Mouse (Mus musculus) gastrocnemius, postnatal 10 days (tissue): ENCODE results near the gene Arl15. TPM values are rescaled to one million over a fixed set of nuclear protein-coding genes. Genes with fewer than 3 reads are reported as not detected.

Source experiments
- DNase-seq: peaks from one replicate; pipeline ENCODE4 v3.0.0; 2021; ENCODE audit warnings: mixed read lengths
- total RNA-seq, 2 experiments: library from RNA; stranded (reverse); gene quantifications; 2 replicates each; pipeline ENCODE4 v1.2.3; 2021

The Arl15 gene
- total RNA-seq, 2 experiments from 2014 or later = 8.7 to 8.8 TPM

DNA sequence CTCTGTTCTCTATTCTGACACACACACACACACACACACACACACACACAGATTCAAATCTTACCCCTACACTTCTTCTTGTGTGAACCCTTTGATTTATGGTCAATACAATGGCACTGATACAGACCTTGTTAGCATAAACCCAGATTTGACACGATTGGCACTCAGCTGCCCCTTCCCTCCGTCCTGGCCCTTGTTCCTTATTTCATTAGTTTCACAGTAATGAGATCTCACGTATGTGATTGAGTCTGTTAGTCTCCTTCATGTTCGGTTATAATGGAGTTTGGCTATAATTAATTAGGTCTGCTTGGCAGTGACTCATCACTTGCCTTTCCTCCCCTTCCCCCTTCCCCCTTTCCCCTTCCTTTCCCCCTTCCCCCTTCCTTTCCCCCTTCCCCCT is 315.5 kb downstream of the Arl15 start:
- DNase-seq = no peak

DNA sequence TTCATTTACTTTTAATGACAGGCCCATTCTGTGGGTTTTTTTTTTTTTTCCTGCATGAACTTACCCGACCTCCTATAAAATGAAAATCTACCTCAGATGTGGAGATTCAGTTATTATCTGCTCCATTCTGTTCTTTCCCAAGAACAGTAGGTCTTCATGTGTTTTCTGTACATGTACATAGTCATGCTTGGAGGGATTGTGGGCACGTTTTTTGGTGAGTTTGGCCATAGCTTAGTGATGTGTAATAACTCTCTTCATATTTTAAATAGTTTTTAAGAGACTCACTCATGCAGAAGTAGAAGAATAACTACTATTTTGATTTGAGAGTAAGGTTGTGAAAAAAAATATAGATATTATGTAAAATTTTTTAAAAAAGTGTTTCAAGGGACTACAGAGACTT is 319.2 kb downstream of the Arl15 start:
- DNase-seq = no peak

DNA sequence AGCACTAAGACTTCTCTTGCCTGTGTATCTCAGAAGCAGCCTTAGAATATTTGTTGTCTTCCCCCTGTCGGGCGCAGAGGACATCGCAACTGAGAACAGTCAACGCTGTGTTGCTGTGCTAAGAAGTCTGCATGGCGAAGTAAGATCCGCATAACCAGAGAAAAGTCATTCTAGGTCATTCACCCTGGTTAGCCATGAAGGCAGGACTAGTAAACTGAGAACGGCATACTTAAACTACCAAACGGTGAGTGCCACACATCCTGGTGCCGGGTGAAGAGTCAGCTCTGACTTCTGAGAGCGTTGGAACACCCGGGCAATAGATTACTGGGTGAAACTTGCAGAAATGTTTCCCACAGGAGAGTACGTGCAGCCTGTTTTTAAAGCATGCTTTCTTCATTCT is 320.3 kb downstream of the Arl15 start:
- DNase-seq = no peak

DNA sequence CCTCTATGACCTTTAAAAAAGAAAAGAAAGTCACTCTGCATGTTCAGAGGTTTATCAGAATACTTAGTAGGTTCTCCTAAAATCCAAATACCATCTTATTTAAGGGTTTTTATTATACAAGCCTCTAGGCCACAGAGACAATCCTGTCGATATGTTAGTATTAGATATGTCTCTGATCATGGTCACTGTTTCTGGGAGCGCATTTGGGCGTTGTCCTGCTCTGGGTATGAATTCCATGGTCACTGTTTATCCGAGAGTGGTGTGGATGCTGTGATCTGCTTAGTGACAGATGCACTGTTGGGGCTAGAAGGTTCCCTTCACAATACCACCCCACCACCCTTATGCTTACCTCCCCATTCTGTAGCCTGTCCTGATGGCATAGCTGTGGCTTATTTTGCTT is 320.8 kb downstream of the Arl15 start:
- no peak for DNase-seq

DNA sequence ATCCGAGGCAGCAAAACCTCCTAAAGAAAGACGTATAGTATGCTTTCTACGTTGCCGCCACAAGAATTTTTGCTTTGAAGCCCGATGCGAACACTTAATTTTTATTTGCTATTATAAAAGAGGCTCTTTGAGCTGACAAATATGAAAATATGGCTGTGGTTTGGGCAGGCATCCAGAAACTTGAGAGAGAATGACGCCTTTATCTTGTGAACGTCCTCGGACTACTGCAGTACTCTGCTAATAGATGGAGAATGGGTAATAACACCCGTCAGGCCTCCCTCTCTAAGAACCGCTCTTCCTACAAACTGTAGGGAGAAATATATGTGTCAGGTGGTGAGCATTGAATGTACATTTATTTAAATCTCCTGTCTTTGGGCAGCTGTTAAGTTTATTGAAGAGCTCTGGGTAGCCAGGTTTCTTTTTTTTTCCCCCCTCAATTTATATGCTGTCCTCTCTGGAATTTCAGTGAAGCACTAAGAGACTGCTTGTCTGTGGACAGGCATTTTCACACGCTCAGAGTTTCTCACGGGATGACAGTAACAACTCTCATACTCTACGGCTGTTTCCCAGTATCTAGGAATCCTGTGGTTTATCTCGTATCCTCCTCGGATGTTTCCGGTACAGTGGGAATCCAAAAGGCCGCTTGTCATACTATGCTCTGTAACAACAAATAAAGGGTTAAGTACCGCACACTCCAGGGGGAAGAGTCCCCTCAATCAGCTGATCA is 324.0 kb downstream of the Arl15 start:
- DNase-seq = no peak

DNA sequence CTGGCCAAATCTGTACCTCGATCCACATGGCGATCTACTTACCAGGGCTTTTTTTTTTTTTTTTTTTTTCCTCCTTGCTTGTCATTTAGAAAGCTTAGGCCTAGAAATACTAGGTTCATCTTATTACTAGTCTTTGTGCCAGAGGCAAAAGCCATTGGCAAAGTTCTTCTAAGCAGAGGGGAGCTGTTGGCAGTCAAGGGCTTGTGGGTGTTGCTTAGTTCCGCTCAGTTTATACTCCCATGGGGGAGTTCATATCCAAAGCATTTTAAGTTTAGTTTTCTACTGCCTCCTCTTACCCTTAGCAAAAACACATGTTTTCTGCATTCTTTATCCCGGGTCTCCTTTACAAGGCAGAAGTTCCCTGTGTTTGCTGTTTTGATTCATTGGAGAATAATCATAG is 325.5 kb downstream of the Arl15 start:
- DNase-seq = no peak

DNA sequence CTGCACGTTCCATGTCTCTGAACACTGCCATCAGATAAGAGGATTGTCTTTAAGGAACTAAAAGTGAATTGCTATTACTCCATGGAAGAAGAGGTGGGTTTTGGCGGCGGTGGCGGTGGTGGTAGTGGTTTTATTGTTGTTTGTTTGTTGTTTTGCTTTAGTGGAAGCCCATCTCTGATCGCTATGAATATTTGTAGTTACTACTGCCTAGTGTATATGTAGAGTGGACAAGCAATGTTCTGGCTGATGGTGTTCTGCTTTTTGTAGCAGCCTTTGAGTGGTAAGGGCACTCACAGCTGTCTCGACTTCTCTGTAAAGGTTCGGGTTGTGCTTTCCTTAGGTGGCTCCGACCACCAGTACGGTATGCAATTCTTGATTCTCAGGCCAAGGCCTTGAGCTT is 327.3 kb downstream of the Arl15 start:
- DNase-seq = no peak

DNA sequence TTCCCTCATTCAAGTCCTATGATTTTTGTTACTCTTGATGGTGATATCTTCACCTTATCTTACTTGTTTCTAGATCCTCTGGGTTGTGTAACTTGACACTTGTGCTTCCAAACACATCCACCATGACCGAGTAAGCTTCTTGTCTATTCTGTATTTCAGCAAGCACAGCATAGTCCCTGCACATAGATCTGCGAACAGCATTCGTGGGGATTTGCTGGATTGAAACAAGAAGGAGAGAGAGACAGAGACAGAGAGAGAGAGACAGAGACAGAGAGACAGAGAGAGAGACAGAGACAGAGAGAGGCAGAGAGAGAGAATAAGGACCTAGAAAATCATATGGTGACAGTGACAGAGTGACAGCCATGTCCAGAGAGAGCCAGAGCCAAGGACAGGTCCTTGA is 329.1 kb downstream of the Arl15 start:
- DNase-seq = no peak

DNA sequence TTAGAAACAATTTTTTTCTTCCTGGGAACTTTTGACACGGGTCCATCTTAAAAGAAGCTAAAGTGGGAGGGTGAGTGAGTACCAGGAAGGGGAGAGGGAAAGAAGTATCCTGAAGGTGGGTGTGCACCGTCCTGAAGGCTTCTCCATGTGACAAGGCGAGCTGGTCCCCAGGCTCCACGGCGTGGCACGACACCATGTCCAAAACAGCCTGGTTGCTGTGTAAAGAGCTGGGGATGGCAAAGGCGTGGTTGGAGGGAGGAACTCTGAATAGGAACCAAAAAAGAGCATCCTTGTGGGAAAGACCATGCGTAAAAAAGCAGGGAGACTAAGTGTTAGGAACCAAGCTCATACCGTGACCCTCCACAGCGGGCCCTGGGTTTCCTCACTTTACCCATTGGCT is 330.1 kb downstream of the Arl15 start:
- DNase-seq = no peak

DNA sequence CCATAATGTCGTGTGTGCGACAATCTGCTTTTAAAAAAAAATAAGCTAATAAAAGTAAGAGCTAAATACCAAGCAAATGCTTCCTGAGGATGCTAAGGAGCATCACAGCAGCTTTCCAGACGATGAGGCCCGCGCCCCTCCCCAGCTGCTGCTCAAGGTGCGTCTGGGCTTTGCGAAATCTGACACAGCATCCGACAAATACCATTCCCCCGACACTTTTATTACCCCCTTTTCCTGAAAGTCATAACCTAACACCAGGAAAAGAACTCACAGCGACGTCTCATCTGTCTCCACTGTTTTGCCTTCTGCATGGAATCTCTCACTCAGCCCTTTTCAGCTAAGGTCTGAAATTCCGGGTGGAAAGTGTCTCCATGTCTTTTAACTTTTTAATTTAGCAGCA is 330.7 kb downstream of the Arl15 start:
- DNase-seq = no peak

DNA sequence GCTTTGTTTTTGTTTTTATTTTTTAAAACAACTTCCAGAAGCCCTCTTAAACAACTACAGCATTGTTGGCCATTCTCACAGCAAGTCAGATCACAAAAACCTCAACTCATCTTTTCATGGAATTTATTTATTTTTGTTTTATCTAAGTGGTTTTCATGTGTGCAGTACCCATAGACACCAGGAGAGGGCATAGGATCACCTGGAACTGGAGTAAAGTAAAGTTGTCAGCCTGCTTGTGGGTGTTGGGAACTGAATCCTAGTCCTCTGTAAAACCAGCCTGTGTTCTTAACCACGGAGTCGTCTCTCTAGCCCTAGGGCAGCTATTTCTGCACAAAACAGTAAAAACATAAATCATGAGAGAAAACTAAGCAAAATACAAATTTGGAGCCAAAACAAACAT is 334.1 kb downstream of the Arl15 start:
- no peak for DNase-seq

DNA sequence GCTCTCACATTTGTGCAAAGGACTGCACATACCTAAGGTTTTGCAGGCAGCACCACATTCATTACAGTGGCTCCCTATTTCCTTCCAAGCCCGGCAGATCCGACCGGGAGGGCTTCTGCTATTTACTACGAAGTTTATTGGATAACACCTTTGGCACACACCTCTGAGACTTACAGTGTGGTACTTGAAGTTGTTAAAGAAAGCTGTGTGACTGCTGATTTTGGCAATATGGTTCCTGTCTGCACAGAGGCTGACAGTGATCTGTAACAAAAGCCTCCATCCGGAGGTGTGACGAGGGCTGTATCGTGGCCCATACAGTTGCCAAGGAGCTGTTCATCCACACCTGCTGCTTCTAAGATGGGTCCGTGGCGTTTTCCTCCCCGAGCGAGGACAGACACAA is 335.7 kb downstream of the Arl15 start:
- DNase-seq = no peak

DNA sequence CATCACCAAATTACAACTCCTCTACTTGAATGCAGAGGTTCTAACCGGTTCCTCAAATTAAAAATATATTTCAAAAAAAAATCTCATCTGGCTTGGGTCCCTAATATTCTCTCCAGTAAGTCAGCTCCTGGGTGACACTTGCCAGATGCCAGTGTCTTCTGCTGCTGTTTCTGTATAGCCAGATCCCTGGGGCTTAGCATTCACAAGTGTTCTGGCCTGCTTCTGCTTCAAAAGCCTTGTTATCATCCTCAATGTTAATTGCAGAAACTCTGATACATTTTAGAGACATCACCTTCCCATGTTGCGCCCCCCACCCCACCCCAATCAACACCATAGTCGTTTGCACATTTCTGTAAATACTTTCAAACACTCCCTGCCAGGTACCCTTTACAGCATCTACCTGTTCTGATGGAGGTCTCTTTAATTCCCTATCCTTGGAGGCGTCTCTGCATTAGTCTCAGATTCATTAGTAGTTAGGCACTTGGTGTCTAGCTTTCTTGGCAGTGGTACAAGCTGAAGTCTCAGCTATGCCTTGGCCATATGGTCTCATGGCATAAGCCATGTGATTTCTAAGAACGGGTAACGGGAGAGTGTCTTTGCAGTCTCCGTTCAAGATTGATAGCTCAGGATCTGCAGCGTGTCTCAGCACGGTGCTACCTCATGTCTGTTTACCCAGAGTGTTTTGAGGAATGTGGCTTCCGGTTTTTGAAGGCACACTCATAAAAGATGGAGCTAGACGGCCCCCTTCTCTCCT is 336.4 kb downstream of the Arl15 start:
- DNase-seq = no peak

DNA sequence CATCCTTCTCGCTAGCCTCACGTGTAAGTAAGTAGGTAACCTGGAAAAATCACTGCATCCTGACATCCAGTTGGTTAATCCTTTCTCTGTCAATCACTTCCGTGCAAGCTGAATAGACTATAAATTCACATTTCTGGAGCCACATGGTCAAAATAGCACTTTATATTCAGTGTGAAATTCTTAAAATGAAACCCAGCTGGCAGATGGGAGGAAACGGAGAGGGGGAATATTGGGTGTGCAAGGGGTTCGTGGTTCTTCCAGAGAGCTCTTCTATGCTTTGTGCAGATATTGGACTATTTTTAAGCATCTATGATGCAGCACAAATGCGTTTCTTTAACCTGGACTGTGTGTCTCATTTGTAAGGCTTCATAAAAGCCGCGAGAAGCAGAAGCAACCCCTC is 344.6 kb downstream of the Arl15 start:
- DNase-seq = no peak

DNA sequence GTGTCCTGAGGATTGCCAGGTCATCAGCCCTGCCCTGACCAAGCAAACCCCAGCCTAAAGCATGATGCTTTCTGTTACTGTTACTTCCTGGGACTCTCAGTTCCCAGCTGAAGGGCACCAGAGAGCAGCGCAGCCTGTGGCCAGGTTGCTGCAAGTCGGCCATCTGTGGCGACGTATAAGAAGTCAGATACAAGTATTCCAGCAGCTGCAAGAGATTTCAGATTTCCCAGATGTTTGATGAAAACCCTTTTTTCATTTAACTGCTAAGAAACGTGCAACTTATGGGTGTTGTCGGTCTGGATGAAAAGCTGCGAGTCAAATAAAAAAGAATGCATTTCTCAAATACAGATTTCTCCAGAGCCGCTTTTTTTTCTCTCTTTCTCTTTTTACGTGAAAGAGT is 345.3 kb downstream of the Arl15 start:
- DNase-seq = no peak

DNA sequence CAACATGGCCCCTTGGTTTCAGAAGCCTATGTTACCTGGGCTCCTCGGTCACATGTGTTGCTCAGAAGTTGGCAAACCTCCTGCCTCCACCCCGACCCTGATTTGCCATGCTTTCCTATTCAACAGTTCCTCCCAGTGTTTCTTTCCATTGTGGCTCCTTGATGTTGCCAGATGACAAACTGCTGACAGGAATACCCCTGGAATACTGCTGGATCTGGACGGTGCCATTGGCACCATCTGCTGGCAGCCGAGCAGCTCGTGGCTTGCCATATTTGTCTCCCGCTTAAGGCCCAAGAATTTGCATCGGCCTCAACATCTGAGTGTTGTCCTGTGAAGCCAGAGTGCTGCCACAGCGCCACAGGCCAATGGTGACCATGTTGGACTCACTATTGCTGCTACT is 348.5 kb downstream of the Arl15 start:
- no peak for DNase-seq

DNA sequence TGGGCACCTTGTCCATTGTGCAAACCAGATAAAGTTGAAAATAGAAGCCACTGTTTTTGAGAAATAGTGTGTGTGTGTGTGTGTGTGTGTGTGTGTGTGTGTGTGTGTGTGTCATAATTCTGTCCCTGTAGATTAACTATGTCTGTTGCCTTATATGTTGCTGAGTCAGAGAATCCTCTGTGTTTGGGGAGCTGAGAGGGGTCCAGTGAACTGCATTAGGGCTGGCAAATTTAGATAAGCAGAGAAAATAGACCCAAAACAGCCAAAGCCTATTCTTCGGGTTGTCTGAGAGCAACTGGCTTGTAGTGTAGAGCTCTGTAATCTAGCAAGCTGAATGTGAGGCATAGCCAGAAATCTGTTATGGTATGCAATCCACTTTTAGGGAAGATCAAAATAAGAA is 348.9 kb downstream of the Arl15 start:
- no peak for DNase-seq

DNA sequence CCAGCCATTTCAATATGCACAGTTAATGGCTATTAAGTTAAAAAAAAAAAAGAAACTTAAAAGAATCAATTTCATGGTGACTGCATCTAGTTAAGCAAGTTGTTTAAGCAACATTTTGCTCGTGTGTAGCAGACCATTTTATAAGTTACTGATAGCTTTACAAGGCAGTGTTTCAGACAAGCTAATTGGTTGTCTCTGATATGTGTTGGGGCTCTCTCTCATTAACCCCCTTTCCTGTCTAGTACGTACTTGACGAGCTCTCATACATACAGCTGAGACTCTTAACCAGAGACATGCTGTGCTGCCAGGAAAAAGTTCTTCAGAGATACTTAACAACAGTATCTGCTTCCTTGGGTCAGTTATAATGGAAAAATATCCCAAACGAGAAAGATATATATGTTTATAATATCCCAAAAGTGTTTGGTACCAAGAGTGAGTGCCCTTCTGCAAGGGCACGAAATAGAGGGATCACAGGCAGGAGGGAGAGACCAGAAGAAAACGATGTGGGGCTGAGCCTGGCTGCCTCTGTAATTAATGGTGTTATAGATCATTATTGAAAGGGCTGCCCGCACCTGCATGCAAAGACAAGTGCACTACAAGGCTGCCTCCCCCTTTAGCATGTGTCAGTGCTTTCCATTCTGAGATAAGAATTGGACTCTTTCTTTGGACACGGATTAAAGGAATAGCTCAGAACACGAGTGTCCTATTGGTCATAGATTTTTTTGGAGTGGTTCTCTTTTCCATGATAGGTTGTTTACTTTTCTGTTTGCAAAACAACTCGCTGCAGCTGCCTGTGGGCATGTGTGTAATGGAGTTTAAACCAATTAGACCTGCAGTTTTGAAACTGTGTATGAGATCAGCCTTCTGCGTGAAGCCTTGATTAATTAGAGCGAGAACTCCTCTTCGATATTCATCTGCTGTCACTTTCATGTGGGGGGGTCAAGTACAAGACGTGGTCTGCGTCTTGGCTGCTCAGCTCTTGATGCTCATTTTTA is 350.0 kb downstream of the Arl15 start:
- no peak for DNase-seq

DNA sequence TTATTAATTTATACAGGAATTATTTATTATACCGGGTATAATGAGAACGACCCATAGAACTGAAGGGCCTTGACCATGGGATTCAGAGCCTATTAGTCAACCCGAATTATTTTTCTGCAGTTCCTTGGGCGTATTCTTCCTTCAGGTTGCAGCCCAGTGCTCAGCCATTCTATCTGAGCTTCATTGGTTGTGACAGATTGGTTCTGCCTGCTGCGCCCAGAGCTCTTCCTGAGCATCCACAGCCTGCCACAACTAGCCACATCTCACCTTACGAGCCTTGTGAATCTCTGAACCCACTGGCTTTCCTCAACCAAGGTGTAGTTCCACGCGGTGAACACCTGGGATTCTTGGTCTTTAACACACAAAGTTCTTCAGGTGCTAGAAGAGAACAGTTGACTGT is 350.9 kb downstream of the Arl15 start:
- no peak for DNase-seq

DNA sequence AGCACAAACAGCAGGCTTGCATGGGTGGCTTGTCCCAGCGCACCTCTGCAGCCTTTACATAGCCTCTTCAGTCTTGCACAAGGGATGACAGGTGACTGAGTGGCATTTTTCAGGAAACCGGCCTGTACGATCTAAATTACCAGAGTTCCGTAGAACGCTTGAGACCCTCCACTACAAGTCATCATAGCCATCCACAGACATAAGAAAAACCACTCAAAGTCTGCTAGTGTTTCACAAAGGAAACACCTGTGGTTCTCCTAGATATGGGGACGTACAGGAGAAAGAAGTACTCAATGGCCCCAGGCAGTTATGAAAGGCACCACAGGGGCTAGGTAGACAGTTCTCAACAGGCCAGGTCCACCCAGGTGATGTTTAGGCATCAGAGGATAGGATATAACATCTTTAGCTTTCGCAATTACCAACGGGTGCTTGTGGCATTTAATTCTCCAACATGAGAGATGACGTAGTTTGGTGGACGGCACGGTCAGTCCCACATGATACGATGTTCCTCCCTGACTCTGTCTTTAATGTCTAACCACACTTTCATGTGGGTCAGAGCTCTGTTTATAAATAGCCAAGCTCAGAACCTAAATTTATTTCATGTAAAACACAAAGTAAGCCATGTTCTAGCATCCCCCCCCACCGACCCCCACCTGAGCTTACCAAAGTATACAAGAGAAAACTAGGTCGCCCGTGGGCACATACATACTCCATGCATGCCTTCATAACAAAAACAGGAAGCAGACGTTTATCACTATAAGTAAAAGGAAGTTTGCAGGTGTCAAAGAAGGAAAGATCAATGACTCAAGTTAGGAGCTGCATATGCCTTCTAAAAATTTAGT is 356.8 kb downstream of the Arl15 start:
- no peak for DNase-seq

DNA sequence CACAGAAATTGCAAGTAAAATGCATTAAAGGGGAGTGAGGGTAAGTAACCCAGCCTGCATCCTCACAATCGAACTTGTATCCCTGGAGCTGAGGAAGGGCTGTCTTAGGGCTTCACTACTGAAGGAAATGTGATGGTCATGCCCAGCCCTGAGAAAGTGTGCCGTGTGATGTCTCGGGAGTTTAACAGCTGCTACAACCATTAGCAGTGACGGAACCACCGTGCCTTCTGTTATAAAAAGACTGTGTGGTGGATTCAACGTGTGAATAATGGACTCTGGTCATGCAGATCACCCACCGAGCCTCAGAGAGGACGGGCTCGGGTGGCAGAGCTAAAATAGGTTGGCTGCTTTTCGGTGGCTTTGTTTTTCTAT is 357.4 kb downstream of the Arl15 start:
- no peak for DNase-seq

DNA sequence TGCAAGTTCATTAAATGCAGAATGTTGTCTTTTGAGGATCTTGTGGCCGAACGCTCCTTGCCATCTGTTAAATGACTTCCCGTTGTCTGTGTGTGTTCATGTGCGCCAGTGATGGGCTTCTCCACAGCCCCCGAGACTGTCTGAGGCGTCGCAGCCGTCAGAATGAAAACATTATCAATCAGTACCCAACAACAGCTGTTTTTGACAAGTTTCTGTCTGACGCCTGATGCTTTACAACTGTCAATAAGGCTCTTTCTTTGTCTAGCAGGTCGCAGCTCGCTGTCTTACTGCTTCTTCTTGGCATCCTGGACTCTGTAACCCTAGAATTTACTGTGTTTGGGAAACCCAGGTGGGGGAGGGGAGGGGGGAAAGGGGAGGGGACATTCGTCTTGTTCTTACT is 362.4 kb downstream of the Arl15 start:
- DNase-seq = no peak
